Mouse (Mus musculus): Measurements from ENCODE around the gene Gm28308.

DNA sequence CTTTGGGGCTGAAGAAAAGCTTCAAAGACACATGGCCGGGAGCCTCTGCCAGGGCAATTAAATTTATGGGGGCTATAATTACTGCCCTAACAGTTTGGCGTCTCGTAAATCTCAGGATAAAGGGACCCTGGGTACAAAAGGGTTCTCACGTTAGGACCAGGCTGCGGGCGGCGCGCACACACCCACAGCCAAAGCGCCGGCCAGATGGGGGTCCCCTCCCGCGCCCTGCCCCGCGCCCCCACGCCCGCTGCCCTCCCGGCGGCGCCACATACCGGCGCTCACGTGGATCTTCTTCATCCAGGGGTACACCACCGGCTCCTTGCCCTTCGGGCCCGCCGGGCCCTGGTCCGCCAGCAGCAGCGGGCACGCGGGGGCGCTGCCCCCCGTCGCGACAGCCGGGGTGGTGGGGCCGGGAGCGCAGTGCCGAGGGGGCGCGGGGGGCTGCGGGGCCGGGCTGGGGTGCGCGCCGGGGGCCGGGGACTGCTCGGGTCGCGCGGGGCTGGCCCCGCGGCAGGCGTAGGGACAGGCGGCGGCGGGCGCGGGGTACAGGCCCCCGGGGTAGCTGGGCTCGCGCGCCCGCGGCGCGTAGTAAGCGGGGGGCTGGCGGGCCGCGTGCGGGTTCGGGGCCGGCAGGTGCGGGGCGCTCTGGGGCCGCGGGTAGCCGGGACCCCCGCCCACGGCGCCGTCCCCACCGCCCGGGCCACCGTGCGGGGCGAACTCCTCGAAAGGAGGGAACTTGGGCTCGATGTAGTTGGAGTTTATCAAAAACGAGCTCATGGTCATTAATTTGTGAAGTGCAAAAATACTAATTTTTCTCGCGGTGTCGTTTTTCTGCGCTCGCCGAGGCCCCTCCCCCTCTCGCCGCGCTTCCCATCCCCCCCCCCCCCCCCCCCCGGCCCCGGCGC lies 22.0 kb downstream of the Gm28308 start, which contains the start of gene Hoxa4:
- TF ChIP-seq CTCF (IDR thresholded peaks at IDR 0.05; ENCODE audit: borderline replicate concordance, insufficient read depth, low read depth, low read length) = no peak
- TF ChIP-seq POLR2A (IDR thresholded peaks at IDR 0.05; ENCODE audit: borderline replicate concordance, insufficient read depth, low read length) = no peak

All from cerebellum, adult 2 months (tissue).